Mouse (Mus musculus) left cerebral cortex, postnatal 10 days (tissue): ENCODE results near the gene L1td1. TPM values are rescaled to one million over a fixed set of nuclear protein-coding genes. Genes with fewer than 3 reads are reported as not detected.

Experiments
- DNase-seq, 2 experiments: peaks; one replicate each; pipeline ENCODE4 v3.0.0; 2021 to 2022; ENCODE audit warnings: low spot score in 2 of 2, mixed read lengths in 1 of 2; ENCODE audit errors: extremely low spot score in 1 of 2
- intact Hi-C: fragments of 180-260 bp; cut with DNase I; formaldehyde crosslinking; loops from one replicate; pipeline ENCODE4 v1.15.1; 2025
- total RNA-seq, 2 experiments: library from RNA; stranded (reverse); gene quantifications; 2 replicates each; pipeline ENCODE4 v1.2.3; 2021

L1td1 gene
- total RNA-seq, 2 experiments from 2014 or later = not detected

DNA sequence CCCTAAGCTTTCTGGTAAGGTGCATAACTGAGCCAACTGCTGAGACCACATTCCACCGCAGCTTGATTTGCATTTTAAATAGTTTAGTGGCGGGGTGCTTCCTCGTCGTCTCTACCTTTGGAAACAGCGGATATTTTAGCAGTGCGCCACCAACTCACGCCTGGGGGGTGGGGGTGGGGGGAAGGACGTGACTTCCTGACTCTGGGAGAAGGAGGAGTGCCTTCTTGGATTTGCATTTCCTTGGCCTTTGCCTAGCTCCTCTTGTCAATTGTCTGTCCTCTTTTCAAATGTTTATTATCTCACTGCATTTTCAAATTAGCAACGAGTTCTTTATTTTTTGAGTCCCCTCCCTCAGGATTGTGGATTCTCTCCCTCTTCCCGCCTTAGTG lies 1.4 kb downstream of the L1td1 start:
- DNase-seq = no peak
- intact Hi-C loops = no loop called here

DNA sequence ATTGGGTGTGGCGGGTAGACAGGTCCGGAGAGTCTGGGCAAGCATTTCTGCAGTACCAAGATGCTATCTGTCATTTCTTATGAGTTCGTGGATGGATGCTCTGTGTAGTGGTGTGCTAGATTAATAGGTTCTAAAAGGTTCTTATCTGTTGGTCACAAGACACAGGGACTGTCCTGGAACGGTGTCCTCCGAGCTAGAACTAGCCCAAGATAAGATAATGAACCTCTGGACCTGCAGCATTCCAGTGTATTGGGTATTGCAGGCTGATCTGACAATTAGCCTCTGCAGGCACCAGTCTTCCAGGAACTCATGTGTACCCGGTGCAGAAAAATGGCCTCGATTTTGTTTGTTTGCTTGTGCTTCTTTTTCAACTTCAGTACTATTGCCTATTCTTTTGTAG lies 2.2 kb downstream of the L1td1 start:
- no peak for DNase-seq
- intact Hi-C loops = no loop called here

DNA sequence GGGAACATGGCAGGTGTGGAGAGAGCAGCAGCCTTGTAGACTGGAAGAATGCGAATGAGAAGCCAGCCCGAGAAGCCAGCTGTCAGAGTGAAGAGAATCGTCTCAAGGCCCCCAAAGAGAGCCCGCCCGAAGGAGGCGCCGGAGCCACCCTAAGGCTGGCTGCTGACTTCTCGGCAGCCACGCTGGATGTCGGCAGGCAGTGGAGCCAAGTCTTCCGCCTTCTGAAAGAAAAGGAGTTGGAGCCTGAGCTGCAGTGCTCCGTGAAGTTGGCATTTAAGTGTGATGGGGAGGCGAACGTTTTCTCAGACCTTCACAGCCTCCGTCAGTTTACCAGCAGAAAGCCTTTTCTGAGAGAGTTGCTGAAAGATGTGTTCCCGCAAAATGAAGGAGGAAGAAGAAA lies 7.1 kb downstream of the L1td1 start:
- no peak for DNase-seq
- intact Hi-C loops = no loop called here

DNA sequence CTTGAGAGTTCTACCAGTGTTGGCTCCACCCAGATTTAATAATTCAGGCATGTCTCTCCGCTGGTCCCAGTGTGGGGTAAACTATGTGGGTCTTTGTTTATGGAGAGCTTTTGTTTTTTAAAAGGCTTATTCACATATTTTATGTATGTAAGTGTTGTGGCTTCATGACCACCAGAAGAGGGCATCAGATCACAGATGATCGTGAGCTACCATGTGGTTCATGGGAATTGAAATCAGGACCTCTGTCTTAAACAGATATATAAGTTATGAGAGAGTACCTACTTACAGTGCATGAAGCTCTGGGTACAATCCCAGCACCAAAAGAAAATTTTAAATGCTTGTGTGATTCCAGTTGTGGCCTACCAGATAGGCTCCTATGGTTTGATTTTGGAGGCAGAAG lies 13.2 kb downstream of the L1td1 start:
- intact Hi-C loops = loop anchor here (2.0 to 5.0 kb wide), 2 partner anchors 145 to 443 kb away; no protein-coding TSS in a partner anchor
- DNase-seq = peak in 1 of 2 experiments; percentile 10

DNA sequence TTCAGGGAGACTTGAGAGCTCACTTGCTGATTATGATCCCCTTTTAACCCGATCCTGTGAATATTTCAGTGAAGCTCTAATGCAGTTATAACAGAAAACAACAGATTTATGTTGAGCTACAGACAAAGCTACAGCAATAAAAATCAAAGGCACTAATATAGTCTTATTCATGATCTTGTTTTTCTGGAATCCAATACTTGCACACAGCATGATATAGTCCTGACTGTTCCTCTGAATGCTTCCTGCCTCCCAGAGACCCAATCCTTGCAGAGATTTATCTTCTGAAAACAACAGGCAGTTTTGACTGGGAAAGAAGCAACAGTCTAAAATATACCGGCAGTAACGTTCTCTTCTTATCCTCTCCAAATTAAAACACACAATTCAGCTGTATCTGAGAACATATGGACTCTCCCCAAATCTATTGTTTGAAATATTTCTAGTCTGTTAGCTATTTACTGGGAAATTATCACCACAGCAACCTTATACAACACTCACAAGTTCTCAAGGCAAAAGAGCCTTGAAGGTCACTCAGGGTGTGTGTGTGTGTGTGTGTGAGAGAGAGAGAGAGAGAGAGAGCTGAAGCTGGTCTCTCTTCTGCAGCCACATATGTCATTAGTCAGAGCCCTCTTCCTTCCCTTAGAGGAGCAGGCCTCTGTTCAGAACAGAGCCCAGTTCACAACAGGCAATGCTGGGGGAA lies 16.8 kb downstream of the L1td1 start:
- intact Hi-C loops = loop anchor here (5.0 kb wide), 1 partner anchor 439 kb away; no protein-coding TSS in a partner anchor
- DNase-seq = no peak

DNA sequence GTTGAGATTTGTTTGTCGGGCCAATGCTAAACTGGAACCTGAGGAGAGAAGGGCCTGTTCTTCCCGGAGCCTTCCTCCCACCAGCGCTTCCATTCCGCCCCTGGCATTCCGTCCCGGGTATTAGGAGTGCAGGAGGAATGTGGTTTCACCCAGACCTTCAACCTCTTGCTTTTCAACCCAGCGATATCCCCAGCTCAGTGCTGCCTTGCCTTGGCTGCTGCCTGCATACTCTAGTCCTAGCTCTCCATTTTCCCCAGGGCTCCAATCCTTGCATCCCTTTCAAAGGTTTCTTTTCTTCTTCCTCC lies 17.3 kb downstream of the L1td1 start:
- no peak for DNase-seq
- intact Hi-C loops = loop anchor here (5.0 kb wide), 1 partner anchor 438 kb away; no protein-coding TSS in a partner anchor

DNA sequence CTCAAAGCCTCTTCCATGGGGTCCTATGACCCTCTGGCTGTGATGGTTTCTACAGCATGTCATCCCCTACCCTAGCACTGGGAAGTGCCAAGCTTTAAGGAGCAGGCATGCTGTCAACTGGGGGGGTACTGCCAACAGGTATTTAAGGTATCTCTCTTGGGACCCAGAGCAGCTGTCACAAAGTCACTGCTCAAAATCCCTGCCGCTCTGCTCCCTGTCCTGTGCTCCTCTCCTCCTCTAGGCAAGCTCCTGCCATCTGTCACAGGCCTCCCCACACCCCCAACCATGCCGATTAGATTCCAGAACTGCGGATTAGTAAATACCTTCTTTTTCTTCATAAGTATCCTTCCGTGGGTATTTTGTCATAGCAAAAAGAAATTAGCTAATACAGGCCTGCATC lies 27.9 kb downstream of the L1td1 start:
- no peak for DNase-seq
- intact Hi-C loops = no loop called here

DNA sequence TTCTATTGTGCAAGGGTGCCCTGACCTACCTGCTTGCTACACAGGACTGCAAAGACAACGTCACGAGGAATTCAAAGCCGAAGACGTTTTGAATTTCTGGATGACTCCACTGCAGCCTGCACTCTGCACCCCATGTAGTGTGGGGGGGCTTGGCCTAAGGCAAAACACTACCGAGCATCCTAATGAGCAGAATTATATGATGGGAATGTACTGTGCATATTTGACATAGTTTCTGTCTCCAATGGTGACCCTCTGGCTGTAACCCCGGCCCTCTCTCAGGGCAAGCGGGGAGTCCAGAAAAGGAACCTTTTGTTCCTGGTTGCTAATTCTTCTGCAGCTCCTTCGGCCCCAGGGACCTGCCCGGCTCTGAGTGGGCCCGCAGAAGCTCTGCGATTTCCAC lies 29.6 kb downstream of the L1td1 start:
- intact Hi-C loops = no loop called here
- no peak for DNase-seq

DNA sequence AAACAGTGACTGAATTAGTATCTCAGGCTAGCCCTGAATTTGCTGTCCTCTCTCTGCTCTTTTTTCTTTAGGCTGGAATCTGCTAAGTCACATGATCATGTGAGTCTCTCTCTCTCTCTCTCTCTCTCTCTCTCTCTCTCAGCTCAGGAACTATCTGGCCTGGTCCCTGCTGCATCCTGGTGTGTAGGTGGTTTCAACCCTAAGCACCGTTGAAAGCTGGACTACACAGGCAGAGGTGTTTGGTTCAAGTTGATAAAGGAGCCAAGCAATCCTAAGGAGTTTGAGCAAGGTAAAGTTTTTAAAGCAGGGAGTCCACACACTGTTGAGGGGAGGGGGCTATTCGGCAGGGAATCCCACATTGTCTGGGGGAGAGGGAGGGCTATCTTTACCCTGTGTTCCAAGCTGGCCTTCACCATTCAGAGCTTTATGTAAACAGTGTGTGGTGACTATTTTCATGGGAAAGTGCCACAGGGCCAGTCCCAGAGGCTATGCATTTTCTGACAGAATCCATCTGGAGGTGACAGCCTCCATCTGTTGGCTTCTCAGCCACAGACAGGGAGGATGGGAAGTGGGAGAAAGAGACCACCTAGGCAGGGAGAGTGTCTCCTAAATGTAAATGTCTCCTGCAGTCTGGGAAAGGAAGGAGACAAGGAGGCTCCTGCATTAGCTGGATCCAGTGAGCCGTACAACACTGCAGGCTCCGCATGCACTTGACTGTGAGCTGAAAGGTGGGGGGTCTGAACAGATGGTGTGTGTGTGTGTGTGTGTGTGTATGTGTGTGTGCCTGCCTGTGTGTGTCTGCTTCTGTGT lies 31.7 kb downstream of the L1td1 start:
- DNase-seq = peak in 1 of 2 experiments; percentile 9
- intact Hi-C loops = no loop called here

DNA sequence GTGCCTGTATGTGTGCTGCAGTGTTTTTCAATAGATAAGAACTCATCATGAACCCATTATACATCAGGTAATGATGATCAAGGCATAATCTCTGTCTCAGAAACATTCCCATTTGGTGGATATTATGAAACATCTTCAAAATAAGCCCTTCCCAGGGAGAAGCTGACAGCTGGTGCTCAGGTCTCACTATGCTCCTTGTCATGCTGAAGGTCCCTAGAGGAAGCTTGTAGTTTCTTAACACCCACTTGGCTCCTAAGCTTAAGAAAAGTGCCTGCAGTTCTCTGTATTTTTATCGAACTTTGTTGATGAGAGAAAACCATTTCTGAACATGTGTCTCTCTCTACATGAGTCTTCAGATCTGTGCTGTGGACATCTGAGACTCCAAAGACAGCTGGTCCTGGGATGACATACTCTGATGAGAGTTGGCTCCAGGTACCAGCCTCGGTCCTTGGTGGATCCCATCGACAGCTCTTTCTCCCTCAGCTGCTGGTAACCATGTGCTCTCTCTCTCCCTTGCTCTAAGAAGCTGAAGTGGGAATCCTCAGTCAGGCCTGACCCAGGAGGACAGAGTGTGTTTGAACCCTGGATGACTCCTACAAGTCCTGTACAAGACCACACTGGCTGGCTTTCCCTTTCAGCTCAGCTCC lies 32.5 kb downstream of the L1td1 start:
- intact Hi-C loops = no loop called here
- DNase-seq = no peak

DNA sequence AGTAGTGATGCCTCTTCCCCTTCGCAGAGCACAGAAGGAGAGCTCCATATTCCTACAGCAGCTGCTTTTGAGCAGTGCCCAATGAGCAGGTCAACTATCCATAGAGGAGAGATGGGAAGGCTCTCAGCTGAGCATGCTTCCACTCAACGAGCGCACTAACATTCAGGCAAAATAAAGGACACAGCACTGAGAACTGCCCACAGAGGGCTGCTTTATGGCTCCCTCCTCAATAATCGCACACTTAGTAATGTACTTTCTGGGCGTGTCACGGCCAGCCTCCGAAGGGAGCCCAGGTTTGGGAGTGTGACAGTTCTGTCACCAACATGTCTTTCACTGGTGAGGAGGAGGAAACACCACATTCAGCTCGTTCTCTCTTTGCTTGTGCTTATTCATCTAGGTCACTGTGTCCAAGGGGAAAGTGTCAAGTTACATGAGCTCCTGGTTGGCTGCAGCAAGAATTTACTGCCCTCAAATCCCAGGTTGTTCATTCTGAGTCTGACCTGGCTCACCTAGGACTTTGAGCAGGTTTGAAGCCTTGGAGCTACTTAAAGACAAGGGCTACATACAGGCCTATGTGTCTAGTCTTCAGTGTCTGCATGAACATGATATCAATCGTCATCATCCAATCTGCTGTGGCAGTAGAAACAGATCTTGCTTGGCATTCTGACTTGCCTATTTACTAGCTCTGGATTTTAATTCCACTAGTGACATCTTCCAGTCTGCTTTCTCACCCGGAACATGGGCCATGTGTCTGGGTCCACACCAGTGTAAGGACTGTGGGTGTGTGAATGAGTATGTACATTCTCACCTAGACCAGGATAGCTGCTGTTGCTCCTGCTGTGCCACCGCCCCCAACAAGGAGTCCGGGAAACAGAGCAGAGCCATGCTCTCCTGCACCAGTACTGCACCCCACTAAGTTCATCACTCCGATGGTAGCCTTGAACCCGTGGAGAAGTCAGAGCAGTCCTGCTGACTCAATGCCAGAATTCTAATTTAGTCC lies 40.9 kb downstream of the L1td1 start:
- intact Hi-C loops = no loop called here
- DNase-seq = no peak

DNA sequence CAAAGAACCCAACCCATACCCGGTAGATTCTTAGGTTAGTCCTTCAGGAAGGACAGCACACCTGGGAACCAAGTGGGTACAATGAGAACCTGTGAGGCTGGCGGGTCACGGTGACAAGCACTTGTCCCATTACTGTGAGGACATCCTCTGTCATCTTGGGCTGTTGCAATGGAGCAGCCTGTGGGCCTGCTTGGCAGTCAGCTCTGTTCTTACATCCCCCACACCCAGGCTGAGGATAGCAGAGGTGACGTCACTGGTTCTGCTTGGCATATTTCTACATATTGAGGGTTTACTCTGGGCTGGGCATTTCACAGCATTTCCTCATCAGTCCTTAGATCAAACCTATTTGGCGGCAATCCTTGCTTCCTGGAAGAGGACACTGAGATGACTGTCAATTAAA lies 47.3 kb downstream of the L1td1 start:
- intact Hi-C loops = no loop called here
- DNase-seq = no peak

DNA sequence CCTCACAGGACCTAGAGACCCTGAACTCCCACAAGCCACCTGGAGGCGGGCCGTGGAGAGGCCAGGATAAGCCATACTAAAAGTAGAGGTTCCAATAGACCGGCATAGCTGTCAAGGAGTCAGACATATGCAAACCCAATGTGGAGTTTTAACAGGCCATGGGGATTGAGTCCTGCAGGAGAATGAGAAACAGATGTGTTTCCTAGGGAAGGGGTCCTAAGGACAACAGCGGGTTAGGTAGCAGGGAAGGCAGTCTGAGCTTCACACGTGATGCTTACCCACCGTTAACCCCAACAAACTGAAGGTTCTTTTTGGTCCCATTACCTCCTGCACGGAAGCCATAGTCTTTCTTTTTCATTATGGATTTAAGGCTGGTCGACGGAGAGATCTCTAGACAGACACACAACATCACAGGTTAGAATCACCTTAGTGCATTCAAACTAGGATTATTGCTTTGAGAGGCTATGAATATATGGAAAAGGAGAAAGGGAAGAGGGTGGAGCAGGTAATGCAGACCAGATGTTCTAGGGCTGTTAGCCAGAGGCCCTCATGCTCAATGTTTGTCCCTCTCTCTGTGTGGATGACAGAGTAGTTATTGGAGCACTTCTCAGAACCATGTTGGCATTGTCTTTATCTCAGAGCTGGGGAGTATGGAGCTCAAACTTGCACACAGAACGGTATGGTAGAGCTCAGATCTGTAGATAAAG lies 50.3 kb downstream of the L1td1 start:
- DNase-seq = no peak
- intact Hi-C loops = no loop called here

DNA sequence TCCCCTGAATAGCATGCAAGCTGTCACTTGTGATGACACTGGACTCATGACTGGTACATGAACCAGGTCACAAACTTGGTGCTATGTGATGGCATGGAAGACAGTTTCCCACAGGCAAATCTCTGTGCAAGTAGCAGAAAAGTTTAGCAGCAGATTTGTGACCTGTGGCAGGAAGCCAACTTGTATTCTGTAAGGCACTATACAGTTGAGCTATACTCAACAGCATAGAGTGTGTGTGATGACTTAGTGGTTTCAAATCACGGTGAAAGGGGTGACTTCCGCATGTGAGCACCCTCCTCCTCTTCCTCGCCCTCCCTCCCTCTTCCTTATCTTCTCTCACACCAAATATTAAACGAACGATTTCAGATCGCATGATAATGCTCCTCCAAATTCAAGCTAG lies 50.9 kb downstream of the L1td1 start:
- no peak for DNase-seq
- intact Hi-C loops = no loop called here

DNA sequence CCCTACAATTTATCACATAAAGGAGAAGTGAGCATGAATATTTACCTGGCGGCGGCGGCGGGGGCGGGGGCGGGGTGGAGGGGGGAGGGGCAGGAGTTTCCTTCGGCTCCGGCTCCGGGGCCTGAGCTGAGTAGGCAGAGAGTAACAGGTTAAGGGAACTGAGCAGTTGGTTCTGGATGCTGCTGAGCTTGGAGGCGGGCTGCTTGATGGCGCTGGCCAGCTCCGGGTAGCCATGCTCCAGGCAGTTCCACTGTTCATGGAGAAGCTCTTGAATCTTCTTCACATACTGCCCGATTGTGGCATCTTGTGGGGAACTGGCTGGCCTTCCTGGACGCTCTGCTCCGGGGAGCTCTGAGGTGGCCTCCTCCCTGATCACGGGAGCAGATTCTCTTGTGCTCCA lies 51.7 kb downstream of the L1td1 start:
- no peak for DNase-seq
- intact Hi-C loops = no loop called here

DNA sequence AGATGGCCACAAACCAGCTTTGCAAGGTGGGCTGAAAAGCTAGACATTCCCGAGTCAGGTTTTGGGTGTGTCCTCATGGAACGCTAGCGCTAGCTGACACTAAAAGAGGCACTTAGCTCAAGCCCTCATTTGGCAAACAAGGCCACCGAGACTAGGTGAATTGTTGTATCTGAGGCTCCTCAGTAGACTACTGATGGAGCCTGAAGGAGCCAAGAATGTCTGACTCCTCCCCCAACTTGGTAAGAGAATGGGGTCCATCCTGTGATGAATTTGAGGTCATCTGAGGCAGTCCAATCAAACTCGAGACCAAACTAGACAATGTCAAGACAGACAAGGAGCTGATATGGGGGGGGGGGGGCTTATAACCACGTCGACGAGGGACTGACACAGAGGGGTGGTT lies 59.3 kb downstream of the L1td1 start:
- no peak for DNase-seq
- intact Hi-C loops = no loop called here

DNA sequence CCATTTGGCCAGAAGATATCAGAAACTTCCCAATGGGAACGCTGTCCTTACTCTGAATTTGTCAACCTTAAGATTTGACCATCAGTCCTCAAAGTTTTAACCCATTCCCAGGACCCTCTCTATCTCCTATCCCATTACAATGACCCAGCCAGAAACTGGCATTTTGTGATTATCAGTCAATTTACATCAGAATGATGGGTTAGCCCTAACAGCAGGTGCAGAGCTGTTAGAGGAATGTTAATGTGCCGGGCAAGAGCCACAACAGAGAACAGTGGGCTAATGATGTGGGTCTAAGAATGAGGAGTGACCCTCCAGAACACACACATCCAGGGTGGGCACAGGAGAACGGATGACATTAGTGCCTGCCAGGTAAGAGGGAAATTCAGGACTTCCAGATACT lies 59.7 kb downstream of the L1td1 start:
- intact Hi-C loops = no loop called here
- DNase-seq = no peak
